Mouse (Mus musculus) ES-E14 (cell line): ENCODE results near the gene Fga.

Source experiments
- HCFC1 ChIP-seq: IDR thresholded peaks from 2 replicates; pipeline ENCODE4 v1.6.1; 2012; ENCODE audit warnings: low read length, inconsistent platforms, borderline replicate concordance; ENCODE audit not compliant: insufficient read depth
- MAFK ChIP-seq: IDR thresholded peaks from 2 replicates; pipeline ENCODE4 v1.6.1; 2014; ENCODE audit warnings: mild to moderate bottlenecking, low read depth, low read length, inconsistent platforms; ENCODE audit not compliant: insufficient read depth
- ZC3H11A ChIP-seq: IDR thresholded peaks from 2 replicates; pipeline ENCODE4 v1.6.1; 2012; ENCODE audit warnings: low read depth, mild to moderate bottlenecking, inconsistent platforms, low read length, borderline replicate concordance

DNA sequence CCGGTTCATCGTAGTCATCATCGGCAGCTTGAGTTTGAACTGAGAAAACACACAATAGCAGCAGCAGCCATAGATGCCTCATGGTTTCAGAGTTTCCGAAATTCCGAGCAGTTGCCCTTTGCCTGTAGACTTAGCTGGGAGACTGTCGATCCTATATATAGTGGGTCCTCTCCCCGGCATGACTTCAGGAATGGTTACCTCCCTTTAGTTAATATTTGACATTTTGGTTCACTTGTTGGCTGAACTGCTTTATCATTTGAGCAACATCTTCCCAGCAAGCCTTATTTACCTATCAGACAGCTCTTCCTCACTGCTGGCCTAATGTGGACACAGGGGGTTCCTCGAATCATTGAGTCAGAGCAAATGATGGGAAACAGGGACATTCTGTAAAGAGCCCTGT is 23.8 kb downstream of the Fga start, which contains the start of gene Fgb:
- TF ChIP-seq MAFK (no peak), HCFC1 (no peak), ZC3H11A (no peak)
